Mouse (Mus musculus) lung, adult 2 months (tissue): ENCODE results near the gene Nudcd3. TPM values are rescaled to one million over a fixed set of nuclear protein-coding genes. Genes with fewer than 3 reads are reported as not detected.
A peak's percentile ranks its signal among the peaks of the same experiment; 100 is the strongest.

Source experiments
- DNase-seq: peaks from one replicate; pipeline ENCODE4 v3.0.0; 2022
- H3K4me1 ChIP-seq: fragments of 200-500 bp; 2 replicates; pipeline ENCODE4 v1.6.1; 2011; ENCODE audit warnings: low read length; ENCODE audit not compliant: control insufficient read depth, insufficient read depth
- H3K4me3 ChIP-seq: fragments of 200-500 bp; replicated peaks from 2 replicates; pipeline ENCODE3; 2011; ENCODE audit warnings: low read depth, mild to moderate bottlenecking, control low read depth, low read length; ENCODE audit errors: extremely low read depth
- CTCF ChIP-seq: fragments of 200-500 bp; IDR thresholded peaks from 2 replicates; pipeline ENCODE4 v1.5.1; 2011; ENCODE audit warnings: mild to moderate bottlenecking, low read length, control low read depth; ENCODE audit not compliant: insufficient read depth
- POLR2A ChIP-seq: fragments of 200-500 bp; IDR thresholded peaks from 2 replicates; pipeline ENCODE4 v1.6.1; 2011; ENCODE audit warnings: low read depth, mild to moderate bottlenecking, control low read depth, low read length, borderline replicate concordance; ENCODE audit errors: extremely low read depth
- WGBS: fragments of 180-500 bp; shearing (Covaris S2); methylation state at CpG from one replicate; pipeline ENCODE4 v1.1.7; 2018; 5-methylcytosine and 5-hydroxymethylcytosine counted together
- polyA plus RNA-seq: library from polyadenylated mRNA; depleted of rRNA; stranded (reverse); fragments of >200 nt; gene quantifications from 2 replicates; pipeline ENCODE4 v1.2.3, GENCODE M21; 2012

Nudcd3 gene
- polyA plus RNA-seq, 1 experiment, result 52.9 TPM

DNA sequence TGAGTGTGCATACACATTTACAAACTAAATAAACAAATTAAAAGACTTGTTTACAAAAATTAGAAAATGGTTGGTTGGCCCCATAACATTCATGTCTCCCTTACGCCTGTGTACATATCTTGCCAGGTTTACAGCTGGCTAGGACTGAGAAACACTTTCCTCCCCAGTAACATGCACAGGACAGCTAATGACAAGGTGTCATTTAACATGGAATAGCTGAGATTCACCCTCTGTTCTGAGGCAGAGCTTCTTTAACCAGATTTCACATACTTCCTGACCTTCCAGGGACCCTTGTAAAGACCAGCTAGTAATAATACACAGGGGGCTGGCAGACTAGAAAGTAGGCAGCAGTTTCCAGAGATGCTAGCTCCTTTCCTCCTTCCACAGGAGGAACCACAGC is 7.9 kb upstream of the Nudcd3 start:
- no peak overlapping the region for H3K4me3 ChIP-seq
- 64% methylated on average over 1 of the region's 1 CpGs for WGBS
- TF ChIP-seq POLR2A (no peak), CTCF (no peak)
- no peaks in the 10 kb centered on the region for H3K4me1 ChIP-seq
- DNase-seq, result no peak

DNA sequence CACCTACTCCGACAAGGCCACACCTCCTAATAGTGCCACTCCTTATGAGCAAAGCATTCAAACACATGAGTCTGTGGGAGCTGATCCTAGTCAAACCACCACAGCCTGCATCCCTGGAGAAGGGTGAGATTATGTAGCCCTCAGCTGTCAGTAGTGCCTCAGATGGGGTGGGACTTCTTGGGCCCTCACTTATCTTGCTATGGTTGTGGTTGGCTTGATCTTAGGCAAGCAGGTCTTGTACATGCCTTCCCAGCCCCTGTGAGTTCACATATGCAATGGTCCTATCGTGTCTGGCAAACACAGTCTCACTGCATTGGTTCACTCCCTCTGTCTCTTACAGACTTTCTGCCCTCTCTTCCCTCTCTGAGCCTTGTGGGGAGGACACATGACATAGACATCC is 6.9 kb upstream of the Nudcd3 start:
- WGBS, result 82% methylated on average over 2 of the region's 2 CpGs
- no peak for DNase-seq
- Histone ChIP-seq H3K4me3 (no peak overlapping the region), H3K4me1 (no peaks in the 10 kb centered on the region)
- TF ChIP-seq POLR2A (no peak), CTCF (no peak)

DNA sequence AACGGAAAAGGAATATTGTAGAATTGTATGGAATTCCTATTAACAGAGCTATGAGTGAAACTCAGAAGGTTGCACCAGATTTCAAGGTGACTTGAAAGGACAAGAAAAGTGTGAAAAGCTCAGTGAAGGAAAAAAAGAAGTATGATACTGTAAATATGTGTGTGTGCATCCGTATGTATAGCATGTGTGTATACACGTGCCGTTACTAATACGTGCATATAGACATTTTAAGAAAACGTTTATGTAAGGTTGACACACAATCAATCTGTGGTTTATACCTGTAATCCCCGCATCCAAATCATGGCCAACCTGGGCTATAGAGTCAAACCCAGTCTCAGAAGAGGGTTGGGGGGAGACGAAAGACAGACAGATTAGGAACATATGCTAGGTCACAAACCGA is 355 bp upstream of the Nudcd3 start:
- 24% methylated on average over 9 of the region's 9 CpGs for WGBS
- Histone ChIP-seq H3K4me1 (peaks cover 8% of the 10 kb centered on the region), H3K4me3 (peak overlapping the region; percentile 75)
- no peak for TF ChIP-seq POLR2A
- no peak for DNase-seq

DNA sequence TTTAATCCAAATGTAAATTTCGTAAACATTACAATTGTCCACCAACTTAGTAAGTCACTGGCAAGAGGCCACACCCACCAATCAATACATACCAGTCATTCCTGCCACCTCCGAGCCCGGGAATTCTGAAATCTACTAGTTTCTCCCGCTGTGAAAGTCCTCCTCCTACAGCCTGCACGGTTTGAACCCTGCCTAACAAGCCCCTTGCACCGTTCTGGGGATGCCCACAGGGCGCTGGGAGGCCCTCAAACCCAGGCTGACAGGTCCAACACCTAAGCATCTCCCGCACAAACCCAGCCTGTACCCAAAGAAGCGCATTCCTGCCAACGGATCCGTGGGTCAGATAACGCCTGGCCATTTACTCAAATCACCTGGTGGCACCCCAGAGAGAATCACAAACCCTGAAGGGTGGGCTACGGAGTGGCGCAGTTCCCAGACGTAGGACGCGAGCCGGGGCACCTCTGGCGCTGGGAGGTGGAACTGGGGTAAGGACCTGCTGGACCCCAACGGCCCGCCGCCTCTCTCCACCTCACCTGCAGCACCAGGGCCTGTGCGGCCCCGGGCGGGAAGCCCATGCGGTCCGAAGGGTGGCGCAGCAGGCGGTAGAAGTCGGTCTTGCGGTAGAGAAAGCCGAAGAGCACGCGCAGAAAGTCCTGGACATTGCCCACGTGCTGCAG is 667 bp downstream of the Nudcd3 start, which contains the start of gene A730071L15Rik:
Gene A730071L15Rik, plus strand, starts transcription at position 620 of the 677 bp plus-strand sequence.
- DNase-seq, result no peak
- under 1% methylated on average over 35 of the region's 35 CpGs for WGBS
- Histone ChIP-seq H3K4me1 (peaks cover 8% of the 10 kb centered on the region), H3K4me3 (peak within 1 kb of the TSS; percentile 75)
- no peak for TF ChIP-seq CTCF
- TF ChIP-seq POLR2A, result no peak

DNA sequence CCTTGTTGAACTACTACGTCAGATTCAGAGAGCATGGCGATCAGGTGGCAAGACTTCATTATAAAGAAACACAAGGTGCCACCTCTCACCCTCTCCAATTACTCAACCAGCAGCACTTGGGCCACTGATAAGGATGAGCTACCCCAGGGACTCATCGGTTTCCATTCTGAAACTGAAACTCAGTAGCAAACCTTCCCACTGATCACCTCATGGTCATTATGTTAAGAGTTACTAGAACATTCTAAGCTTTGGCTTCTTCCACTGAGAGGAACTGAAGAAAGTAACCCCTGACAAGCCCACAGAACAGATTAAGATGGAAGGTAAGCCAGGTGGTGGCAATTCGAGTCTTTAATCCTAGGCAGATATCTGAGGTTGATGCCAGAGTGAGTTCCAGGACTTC is 1.8 kb downstream of the Nudcd3 start:
- Histone ChIP-seq H3K4me1 (peaks cover 8% of the 10 kb centered on the region), H3K4me3 (no peak overlapping the region)
- DNase-seq, result no peak
- TF ChIP-seq CTCF (no peak), POLR2A (no peak)
- 77% methylated on average over 4 of the region's 4 CpGs for WGBS

DNA sequence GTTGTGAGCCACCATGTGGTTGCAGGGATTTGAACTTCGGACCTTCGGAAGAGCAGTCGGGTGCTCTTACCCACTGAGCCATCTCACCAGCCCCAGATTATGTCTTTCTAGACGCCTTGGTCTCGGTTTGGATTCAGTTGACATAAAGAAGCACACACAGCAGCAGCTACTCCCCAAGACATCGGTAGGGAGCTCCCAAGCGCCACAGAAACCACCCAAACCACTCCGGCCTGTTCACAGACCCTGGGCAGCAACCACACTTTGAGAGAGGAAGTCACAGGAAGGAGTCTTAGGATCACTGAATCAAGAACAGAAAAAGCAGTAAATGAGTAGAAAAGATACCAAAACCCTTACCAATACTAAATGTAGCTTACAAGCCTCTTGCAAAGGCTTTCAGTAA is 3.4 kb downstream of the Nudcd3 start:
- TF ChIP-seq POLR2A (no peak), CTCF (no peak)
- DNase-seq, result no peak
- no peak overlapping the region for H3K4me3 ChIP-seq
- 87% methylated on average over 8 of the region's 8 CpGs for WGBS
- peaks cover 8% of the 10 kb centered on the region for H3K4me1 ChIP-seq

DNA sequence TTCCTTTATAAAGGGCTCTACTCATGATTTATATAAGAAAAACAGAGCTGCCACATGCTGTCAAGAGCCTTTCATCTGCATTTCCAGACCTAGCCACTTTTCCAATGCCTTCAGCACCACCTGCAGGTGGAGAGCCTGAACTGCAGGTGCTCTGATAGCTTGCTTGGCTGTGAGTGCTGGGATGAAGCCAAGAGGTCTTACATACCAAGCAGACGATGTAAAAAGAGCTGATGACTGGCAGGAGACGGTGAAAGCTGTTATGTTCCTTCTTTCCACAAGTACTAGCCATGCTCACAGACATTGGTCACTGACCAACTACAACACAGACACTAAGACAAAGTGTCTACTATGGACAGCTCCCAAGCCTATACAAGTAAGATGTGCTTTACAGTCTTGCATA is 12.3 kb downstream of the Nudcd3 start:
- Histone ChIP-seq H3K4me1 (peaks cover 8% of the 10 kb centered on the region; the same call in 1 of the 2 replicates), H3K4me3 (no peak overlapping the region)
- peak; percentile 99 for TF ChIP-seq CTCF
- TF ChIP-seq POLR2A, result no peak
- DNase-seq, result peak; percentile 85
- WGBS, result 4% methylated on average over 2 of the region's 2 CpGs

DNA sequence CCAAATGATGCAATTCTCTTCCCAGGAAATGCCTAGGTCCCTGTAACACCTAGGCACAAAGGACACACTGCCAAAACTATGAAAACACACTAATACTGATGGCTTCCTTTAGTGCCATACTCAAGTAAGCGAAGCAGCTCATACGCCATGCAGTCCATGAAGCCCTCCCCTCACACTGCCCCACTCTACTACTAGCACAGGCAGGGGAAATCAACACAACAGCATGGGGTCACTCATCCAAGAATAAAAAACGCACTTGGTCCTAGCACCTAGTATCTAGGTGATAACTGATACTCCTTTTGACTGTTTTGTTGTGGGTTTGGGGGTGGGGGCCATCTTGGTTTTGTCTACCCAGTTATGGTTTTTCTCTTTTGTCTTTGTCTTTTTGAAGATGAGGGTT is 12.8 kb downstream of the Nudcd3 start:
- DNase-seq, result no peak
- WGBS, result 80% methylated on average over 3 of the region's 3 CpGs
- no peak for TF ChIP-seq POLR2A
- TF ChIP-seq CTCF, result no peak
- H3K4me3 ChIP-seq, result no peak overlapping the region
- H3K4me1 ChIP-seq, result peaks cover 8% of the 10 kb centered on the region; the same call in 1 of the 2 replicates

DNA sequence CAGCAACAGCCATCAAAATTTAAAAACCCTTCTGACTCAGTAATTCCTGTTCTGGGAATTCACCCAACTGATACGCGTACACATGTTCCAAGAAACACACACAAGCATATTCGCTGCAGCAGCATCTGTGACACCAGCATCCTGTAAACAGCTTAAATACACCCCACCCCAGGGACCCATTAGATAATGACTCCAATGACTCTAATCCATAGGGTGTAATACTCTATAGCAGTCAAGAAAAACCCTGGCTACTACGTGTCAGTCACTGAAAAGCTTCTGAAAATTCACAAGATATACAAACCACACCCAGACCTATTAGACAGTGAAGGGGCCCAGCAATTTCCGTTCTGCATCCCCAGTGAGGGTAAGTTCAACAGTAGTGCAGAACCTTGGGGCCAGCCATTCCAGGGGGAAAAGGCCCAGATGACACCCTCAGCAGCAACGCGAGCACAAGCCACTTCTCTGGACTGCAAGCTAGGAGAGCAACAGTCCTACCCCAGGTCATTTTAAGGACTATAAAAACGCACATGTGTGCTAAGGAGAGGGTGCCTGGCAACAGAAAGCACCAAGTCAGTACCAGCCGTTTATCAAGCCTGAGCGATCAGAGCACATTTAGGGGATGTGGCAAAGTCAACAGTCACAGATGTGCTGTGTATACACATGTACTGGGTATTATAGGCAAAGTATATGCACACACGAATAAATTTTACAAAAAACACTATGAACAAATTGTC is 15.8 kb downstream of the Nudcd3 start:
- peaks cover 16% of the 10 kb centered on the region for H3K4me1 ChIP-seq
- 25% methylated on average over 11 of the region's 11 CpGs for WGBS
- TF ChIP-seq CTCF (no peak), POLR2A (no peak)
- no peak for DNase-seq
- H3K4me3 ChIP-seq, result no peak overlapping the region

DNA sequence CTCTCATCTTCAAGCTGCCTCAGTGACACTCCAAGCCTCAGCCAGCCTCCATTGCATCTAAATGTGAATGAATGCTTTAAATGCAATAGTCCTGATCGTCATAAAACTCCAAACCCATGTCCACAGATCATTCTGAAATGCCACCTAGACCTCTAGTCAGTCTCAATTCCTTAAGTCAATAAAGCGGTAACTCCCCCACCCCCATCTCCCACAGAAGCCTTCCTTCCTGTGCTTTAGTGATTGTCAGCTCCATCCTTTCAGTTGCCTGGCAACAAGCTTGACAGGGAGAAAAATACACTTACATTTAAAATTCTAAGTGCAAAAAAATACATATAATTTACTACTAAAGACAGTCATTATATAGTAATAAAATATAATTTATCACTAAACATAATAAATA is 17.0 kb downstream of the Nudcd3 start:
- 48% methylated on average over 2 of the region's 2 CpGs for WGBS
- Histone ChIP-seq H3K4me3 (no peak overlapping the region), H3K4me1 (peaks cover 25% of the 10 kb centered on the region)
- DNase-seq, result no peak
- no peak for TF ChIP-seq CTCF
- no peak for TF ChIP-seq POLR2A
